Mouse (Mus musculus) intestine, embryonic 14.5 days (tissue): ENCODE results near the gene Gnas. TPM values are rescaled to one million over a fixed set of nuclear protein-coding genes. Genes with fewer than 3 reads are reported as not detected.

Experiments
- ATAC-seq: fragments of 200-750 bp; cut with Nextera tagmentation; replicated peaks from 2 replicates; pipeline ENCODE4 v1.8.0; 2017; ENCODE audit warnings: low read depth, moderate number of reproducible peaks, moderate TSS enrichment, moderate library complexity; ENCODE audit not compliant: low FRiP score, low TSS enrichment
- DNase-seq: peaks from one replicate; pipeline ENCODE4 v3.0.0-alpha.2; 2018; ENCODE audit warnings: low spot score
- H3K27ac ChIP-seq: fragments of 300-500 bp; sonication (generic); 2 replicates; pipeline ENCODE4 v1.5.1; 2014; ENCODE audit warnings: low read depth, mild to moderate bottlenecking, control low read depth
- H3K27me3 ChIP-seq: fragments of 300-500 bp; sonication (generic); replicated peaks from 2 replicates; pipeline ENCODE4 v1.6.1; 2014; ENCODE audit warnings: low read length, control low read depth; ENCODE audit not compliant: control insufficient read depth, insufficient read depth
- H3K36me3 ChIP-seq: fragments of 300-500 bp; sonication (generic); 2 replicates; pipeline ENCODE4 v1.6.1; 2014; ENCODE audit warnings: low read length, control low read depth; ENCODE audit not compliant: control insufficient read depth, insufficient read depth
- H3K4me1 ChIP-seq: fragments of 300-500 bp; sonication (generic); replicated peaks from 2 replicates; pipeline ENCODE4 v1.6.1; 2014; ENCODE audit warnings: low read length, control low read depth, mixed read lengths; ENCODE audit not compliant: control insufficient read depth, insufficient read depth
- H3K4me2 ChIP-seq: fragments of 300-500 bp; sonication (generic); 2 replicates; pipeline ENCODE4 v1.6.1; 2014; ENCODE audit warnings: low read length
- H3K4me3 ChIP-seq: fragments of 300-500 bp; sonication (generic); 2 replicates; pipeline ENCODE4 v1.5.1; 2014; ENCODE audit warnings: low read depth, low read length, control low read depth, mixed read lengths
- H3K9ac ChIP-seq: fragments of 300-500 bp; sonication (generic); 2 replicates; pipeline ENCODE4 v1.6.1; 2014; ENCODE audit warnings: mild to moderate bottlenecking, low read length
- H3K9me3 ChIP-seq: fragments of 300-500 bp; sonication (generic); 2 replicates; pipeline ENCODE4 v1.6.1; 2016; ENCODE audit warnings: low read length, control low read depth; ENCODE audit not compliant: control insufficient read depth
- WGBS: fragments of 180-500 bp; shearing (Covaris S2); extraction: QIAGEN DNeasy Blood & Tissue Kit; methylation state at CpG from one replicate; pipeline ENCODE4 v1.1.7; 2014; 5-methylcytosine and 5-hydroxymethylcytosine counted together
- microRNA counts: library from miRNA; unstranded; fragments of <30 nt; microRNA quantifications from one replicate; lab custom pipeline; 2016
- microRNA-seq: library from miRNA; unstranded; fragments of <30 nt; microRNA quantifications from one replicate; pipeline ENCODE4, GENCODE M21; 2016
- polyA plus RNA-seq: library from polyadenylated mRNA; unstranded; fragments of >200 nt; fragmentation: Nextera tagmentation; extraction: Ambion mirVana; gene quantifications from 2 replicates; pipeline ENCODE4 v1.2.1, GENCODE M21; 2014

Gnas gene
- polyA plus RNA-seq, 1 experiment from 2014 or later: 1,793 TPM

- no peak for ATAC-seq
- Histone ChIP-seq H3K4me2 (no peak overlapping the region), H3K9ac (no peak overlapping the region), H3K36me3 (no peaks in the 10 kb centered on the region), H3K27ac (no peak overlapping the region), H3K4me3 (no peak overlapping the region), H3K9me3 (no peaks in the 10 kb centered on the region), H3K4me1 (no peaks in the 10 kb centered on the region), H3K27me3 (no peaks in the 10 kb centered on the region)
- 78% methylated on average over 5 of the region's 5 CpGs for WGBS
- DNase-seq: no peak
Observed at GRCm38 (mm10) chr2:174393383-174393782, 109.3 kb downstream of the Gnas start.

MicroRNA genes within 50 kb of the gene (microRNA counts, 519-probe panel; counts per million panel counts)
- microRNA mmu-miR-296-3p (lab: Ali Mortazavi, UCI): not detected
- 4,263 counts per million, percentile 68 among the panel's probes with 10 or more counts for microRNA mmu-miR-296-5p (lab: Ali Mortazavi, UCI)
- microRNA mmu-miR-298 (lab: Ali Mortazavi, UCI): 990 counts per million, percentile 2 among the panel's probes with 10 or more counts

Small RNAs within 50 kb of the gene (microRNA-seq; reads per million reads assigned to microRNA genes)
- gene Gm27591 (not detected), gene Mir296 (5,428 reads per million, percentile 91 among the genes with 10 or more reads in this experiment), gene Mir298 (3,912 reads per million, percentile 89 among the genes with 10 or more reads in this experiment)

Other genes with a start within 250 kb of the Gnas start
- gene Stx16, start 208.0 kb upstream of the Gnas start, polyA plus RNA-seq: 9.2 and 10.0 TPM in 2 replicates
- 55.6 and 59.9 TPM in 2 replicates for gene Npepl1, start 174.0 kb upstream of the Gnas start, polyA plus RNA-seq
- gene Gm20721, start 62.4 kb downstream of the Gnas start, polyA plus RNA-seq: 8.2 and 12.6 TPM in 2 replicates
- gene Nelfcd, start 131.5 kb downstream of the Gnas start, polyA plus RNA-seq: 108 and 121 TPM in 2 replicates
- gene Ctsz, start 154.7 kb downstream of the Gnas start, polyA plus RNA-seq: 191 and 207 TPM in 2 replicates
- 1.9 and 2.6 TPM in 2 replicates for gene Tubb1, start 166.4 kb downstream of the Gnas start, polyA plus RNA-seq
- 891 and 949 TPM in 2 replicates for gene Atp5e, start 179.8 kb downstream of the Gnas start, polyA plus RNA-seq
- 114 and 120 TPM in 2 replicates for gene Prelid3b, start 188.8 kb downstream of the Gnas start, polyA plus RNA-seq